Mouse (Mus musculus) olfactory bulb, adult 2 months (tissue): ENCODE data around the gene Izumo4.

Source experiments
- CTCF ChIP-seq: fragments of 200-500 bp; IDR thresholded peaks from 2 replicates; pipeline ENCODE4 v1.5.1; 2012; ENCODE audit warnings: low read depth, mild to moderate bottlenecking, low read length, moderate library complexity; ENCODE audit not compliant: insufficient read depth
- POLR2A ChIP-seq: fragments of 200-500 bp; IDR thresholded peaks from 2 replicates; pipeline ENCODE4 v1.6.1; 2012; ENCODE audit warnings: mild to moderate bottlenecking, low read depth, low read length, moderate library complexity; ENCODE audit not compliant: insufficient read depth

DNA sequence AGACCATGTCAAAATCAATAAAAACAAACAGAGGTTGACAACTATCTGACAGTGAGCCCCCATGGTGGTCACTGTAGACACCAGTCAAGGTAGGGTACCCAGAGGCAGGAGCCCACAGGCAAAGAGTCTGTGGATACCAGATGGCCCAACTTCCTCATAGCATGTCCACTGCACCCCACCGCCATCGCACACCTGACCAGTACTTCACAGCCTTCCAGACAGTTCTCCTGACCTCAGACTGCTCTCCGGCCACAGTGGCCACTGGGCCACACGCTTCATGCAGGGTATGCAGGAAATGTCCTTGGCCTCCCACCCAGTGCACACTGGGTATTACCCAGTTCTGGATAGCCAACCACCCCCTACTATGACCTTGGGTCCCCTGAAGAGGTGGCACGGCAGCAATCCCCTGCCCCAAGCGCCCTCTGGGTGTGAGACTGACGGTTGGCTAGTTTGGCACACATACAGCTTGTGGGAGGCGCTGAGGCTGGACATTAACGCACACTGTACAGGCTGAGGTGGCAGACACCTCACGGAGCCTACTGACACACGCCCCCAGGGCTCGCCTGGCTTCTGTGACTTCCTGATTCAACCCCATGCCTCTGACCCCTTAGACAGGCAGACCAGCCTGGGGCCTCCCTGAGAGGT lies 8.5 kb upstream of the Izumo4 start:
- TF ChIP-seq CTCF (no peak), POLR2A (no peak)
